Mouse (Mus musculus): ENCODE results near the gene Pcbd1. TPM values are rescaled to one million over a fixed set of nuclear protein-coding genes. Genes with fewer than 3 reads are reported as not detected.

The Pcbd1 gene
- 19.7 and 22.7 TPM in 2 replicates for polyA plus RNA-seq (2012; rRNA removed)

DNA sequence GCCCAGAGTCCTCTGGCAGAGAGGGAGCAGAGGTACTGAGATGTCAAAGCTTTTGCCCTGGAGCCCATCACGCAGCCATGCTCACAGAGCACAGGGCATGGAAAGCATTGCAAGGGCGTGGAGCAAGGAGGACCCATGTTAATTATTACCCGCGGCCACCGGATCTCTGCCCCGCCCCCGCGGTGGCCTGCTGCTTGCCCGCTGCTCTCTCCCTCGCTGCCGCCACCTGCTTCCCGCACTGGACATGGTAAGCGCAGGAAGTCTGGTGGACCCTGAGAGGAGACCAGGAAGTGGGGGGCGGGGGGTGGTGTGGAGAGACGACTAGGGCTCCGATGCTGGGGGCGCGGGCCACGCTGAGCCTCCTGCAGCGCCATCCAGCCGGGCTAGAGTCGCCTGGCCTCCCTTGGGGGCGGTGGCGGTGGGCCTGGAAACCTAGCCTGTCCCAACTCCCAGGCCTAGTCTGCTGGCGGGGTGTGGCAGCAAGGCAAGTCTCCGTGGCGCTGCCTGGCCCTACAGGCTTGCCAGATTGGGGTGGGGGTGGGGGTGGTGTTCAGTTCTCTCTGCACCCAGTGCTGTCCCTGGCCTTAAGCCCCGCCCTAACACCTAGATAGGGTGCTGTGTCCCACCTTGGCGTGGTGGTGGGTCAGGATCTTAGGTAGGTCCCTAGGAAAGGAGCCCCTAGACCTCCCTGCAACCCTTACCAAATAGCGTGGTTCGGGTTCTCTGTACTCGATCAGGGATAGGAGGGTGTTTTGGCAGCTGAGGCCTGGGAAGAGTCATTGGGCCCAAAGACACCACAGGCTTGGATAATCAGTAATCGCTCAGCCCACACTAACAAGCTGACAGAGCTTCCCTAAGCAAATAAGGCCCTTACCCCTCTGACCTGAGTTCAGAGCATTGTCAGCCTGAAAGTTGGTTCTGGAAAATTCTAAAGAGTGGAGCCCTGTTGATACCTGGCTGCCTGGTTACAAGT lies at the start of gene Pcbd1:
TSS of gene Pcbd1 (plus strand) at position 162 of the 973 bp plus-strand sequence.
- DNase-seq (ENCODE audit: low spot score) = no peak

DNA sequence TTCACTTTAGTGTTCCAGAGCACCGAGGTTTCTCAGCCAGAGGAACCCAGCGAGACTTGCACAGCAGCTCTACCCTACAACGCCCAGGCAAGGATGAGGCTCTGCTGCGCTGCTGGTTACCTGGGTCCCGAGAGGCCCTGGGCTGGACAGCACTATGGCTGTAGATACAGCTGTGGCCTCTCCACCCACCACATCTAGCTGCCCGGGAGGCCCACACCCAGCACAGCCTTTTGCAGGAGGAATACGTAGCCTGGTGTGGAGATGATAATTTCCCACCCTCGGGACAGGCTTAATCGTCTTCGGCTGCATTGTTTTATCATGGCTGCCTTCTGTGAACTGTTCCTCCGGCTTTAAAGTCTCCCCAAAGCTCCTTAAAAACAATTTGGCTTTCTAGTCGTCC lies 49.5 kb upstream of the Pcbd1 start:
- DNase-seq (ENCODE audit: low spot score) = no peak

DNA sequence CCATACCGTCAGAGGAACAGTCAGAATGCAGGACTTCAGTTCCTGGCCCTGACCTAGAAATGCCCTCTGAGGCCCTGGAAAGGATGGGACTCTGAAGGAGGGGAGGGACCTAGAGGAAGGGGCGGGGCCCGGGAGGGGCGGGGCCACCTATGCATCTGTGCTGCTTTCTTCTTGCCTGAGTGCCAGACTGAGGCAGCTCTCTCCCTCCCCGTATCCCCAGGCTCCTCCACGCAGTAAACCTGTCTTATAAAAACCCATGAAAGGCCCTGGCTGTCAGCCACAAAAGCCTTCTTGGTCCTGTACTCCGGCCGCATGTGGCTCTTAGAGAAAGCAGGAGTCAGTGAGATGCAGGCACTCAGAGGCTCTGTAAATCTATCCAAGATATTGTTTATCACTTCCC lies 44.0 kb upstream of the Pcbd1 start:
- DNase-seq (ENCODE audit: low spot score) = no peak

DNA sequence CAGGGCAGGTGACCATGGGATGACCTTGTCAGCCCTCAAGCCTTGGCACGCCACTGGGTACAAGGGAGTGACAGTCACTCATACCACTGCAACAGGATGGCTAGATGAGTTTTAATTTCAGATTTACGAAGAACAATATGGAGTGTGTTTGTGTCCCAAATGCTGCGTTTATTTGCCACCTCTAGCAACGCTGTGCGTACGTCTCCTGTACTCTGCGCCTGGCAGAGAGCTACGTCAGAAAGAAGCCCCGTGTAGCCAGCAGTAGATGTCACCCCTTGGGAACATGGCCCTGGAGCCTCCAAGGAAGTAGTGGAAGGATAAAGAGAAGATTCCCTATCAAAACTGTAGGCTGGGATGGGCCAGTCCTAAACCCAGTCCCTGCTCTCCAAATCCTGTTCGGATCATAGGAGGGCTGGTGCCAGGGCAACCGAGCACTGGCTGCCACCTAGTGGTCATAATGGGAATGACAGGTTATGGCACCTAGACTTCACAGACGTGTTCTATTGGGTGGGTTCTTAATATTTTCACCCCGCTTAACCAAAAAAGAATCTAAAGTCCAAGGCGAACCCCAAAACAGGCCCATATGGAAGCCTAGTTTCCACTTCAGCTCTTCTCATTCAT lies 37.0 kb upstream of the Pcbd1 start:
- no peak for DNase-seq (ENCODE audit: low spot score)

DNA sequence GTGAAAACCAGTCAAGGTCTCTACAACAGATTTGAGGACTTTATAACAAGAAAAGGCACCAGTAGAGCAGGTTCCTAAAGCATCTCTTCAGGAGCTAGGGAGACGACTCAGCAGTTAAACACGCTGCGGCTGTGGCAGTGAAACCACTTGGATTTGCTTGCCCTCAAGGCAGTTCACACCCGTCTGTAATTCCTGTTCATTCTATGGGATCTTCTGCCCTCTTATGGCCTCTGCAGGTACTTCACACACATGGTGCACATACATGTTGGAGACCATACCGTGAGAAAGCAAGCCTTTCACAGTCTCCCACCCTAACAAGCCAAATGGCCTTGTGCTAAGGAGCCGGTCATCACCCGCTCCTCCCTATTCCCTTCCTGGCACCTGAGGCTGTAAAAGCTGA lies 32.5 kb upstream of the Pcbd1 start:
- no peak for DNase-seq (ENCODE audit: low spot score)

DNA sequence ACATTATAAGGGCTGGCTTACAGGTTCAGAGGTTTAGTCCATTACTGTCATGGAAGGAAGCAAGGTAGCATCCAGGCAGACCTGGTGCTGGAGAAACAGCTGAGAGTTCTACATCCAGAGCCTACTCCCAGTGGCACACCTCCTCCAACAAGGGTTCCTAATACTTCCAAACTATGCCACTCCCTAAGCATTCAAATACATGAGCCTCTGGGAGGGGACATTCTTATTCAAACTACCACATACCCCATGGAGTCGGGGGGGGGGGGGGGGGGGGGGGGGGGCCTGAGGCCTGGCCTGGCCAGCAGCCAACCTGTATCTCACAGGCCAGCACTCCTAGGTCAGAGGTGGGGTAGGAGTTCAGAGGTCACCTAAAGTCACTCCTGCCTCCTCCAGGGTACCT lies 30.0 kb upstream of the Pcbd1 start:
- DNase-seq (ENCODE audit: low spot score) = no peak

DNA sequence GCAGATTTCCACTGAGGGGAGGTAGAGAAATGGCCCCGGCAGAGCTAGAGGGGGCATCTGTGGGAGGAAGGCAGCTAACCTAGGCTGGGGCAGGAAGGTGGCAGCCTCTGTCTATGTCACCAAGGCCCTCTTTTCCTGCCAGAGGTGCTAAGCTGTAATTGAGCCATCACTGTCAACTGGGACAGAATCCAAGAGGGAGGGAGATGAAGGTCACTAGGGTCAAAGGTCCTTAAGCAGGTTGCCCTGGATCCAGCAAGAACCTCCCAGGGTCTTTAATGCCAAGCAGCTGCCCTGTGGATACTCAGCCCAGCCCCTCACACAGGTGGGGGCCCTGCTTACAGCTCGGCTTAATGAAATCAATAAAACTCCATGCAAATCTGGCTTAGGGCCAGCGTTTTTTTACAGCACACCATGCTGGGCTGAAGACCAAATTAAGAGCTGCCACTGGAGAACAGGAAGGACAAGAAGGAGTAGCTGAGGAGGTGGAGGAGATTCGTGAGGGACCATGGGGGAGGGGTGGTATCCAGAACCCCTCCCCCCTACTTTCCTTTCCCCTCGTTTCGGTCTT lies 29.5 kb upstream of the Pcbd1 start:
- DNase-seq (ENCODE audit: low spot score) = no peak

DNA sequence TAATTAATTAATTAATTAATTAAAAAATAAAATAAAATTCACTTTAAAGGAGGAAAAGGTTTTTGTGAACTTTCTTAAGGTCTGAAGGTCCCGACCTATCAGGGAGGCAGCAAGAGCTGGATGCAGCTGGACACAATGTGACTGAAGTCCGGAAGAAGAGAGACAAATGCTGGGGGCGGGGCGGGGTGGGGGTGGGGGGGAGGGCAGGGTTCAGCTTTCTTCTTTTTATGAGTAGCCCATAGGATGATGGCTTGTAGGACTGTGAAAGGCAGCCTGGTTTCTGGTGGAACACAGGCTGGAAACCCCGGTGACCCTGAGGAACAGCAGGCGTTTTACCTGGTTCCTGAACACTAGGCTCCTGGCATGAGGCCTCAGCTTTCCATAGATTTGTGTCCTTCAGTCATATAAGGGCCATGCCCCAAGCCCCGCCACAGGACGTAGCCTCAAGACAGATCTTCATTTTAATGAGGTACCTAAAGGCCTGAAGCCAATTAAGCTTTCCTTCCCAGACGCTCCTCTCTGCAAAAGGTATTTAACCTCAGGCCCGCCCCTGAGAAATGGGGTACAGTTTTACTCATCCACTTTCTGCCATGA lies 25.8 kb upstream of the Pcbd1 start:
- no peak for DNase-seq (ENCODE audit: low spot score)

DNA sequence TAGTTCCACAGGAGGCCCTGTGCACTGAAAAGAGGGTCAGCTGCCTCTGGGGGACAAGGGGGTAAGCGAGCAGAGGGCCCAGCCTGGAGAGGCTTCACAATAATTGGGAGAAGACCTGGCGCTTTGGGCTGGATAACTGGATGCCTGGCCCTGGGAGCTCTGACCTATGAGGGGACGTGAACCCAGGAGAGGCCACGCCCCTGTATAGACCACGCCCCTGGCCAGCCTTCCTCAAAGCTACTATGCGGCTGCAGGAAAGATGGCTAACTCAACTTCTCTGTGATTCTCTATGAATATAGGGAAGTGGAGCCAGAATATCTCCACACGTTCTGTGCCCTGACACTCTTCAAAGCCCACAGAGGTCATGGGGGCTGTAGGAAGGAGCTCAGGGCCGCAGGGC lies 24.5 kb upstream of the Pcbd1 start:
- no peak for DNase-seq (ENCODE audit: low spot score)

DNA sequence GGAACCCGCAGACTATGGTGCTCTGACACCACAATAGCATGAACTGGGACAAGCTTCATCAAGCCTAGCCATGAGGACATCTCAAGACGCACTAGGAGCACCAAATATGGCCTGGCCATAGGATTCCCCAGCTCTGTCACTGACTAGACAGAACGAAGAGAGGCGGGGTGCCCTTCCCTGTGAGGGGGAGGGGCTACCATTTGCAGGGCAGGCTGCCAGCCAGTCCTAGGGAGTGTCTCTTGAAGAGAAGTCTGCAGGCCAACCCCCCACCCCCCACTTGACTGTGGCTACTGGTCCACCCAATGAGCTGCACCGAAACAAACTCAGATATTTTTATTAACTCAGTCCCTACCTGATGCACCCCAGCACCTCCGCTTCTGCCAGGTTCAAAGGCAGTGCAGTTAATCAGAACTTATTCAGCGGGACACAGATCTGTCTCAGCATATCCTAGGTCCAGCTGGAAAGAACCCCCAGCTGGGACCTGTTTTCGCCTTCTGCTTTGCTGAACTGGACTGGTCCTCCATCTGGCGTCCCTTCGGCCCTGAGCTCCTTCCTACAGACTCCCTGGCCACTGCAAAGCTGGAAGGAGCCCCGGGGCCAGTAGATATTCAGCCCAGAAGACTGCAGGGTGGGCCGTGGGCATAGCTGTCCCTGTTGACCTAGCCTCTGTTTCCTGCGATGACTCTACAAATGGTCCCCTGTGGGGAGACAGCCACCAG lies 23.7 kb upstream of the Pcbd1 start:
- DNase-seq (ENCODE audit: low spot score) = no peak

DNA sequence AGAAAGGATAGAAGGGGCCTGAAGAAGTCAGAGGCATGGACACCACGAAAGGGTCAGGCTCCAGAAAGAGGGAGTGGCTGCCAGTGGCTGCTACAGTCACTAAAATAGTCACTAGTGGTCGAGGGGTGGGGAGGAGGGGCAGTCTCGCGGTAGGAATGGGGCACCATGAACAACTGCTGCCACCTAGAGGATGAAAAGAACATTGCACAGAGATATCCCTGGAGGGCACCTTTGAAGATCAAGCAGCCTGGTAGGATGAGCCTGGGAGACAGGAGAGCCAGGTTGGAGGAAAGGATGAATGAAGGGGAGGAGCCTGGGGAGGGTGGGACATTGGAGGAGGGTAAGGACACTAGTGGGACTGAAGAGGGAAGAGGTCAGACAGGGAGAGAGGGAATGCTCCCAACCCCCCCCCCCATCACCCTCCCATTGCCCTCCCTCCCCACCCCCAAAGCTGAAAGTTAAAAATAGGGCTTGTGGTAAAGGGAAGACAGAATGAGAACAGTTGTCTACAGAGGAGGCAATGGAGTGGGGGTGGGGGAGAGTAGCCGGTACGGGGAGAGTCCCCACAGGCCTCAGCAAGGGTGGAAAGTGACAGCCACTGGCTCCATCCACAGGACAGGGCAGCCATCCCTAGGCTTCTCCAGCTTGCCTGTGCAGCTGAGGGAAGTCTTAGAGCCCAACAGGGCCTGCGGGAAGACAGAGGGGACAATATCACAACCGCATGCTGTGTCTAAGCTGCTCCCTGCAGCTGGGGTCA lies 20.5 kb upstream of the Pcbd1 start:
- DNase-seq (ENCODE audit: low spot score) = no peak

DNA sequence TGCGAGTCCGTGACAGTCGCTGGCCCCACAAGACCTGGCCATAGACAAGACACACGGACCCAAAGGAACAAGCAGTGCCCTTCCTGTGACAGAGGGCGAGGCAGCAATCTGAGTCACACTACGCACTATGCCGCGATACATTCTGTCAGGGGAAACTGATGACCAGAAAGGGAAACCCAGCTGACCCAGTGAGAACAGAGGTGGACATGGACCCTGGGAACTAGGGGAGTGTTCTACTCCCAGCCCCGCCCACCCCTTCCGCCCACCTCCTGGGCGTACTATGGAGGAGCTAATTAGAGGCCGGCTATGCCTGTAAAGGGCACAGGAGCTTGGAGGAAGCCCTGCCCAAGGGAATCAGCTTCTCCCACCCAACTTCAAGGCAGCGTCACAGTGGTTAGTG lies 19.9 kb upstream of the Pcbd1 start:
- DNase-seq (ENCODE audit: low spot score) = no peak

DNA sequence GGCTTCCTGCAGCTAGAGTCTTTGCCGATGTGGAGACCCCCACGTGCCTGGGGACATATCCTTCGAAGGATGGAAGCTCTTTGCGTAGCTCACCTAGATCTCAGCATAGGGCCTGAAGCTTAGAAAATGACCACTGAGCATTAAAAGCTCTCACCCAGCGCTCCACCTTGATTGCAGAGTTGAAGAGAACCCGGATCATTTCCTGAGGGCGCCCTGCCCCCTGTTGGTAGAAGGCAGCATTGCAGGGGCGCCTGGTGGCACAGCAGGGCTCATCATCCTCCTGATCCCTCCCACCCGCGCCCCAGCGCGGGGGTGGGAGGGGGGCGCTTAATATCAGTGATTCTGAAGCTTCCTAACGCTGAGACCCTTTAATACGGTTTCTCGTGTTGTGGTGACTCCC lies 16.8 kb upstream of the Pcbd1 start:
- no peak for DNase-seq (ENCODE audit: low spot score)

DNA sequence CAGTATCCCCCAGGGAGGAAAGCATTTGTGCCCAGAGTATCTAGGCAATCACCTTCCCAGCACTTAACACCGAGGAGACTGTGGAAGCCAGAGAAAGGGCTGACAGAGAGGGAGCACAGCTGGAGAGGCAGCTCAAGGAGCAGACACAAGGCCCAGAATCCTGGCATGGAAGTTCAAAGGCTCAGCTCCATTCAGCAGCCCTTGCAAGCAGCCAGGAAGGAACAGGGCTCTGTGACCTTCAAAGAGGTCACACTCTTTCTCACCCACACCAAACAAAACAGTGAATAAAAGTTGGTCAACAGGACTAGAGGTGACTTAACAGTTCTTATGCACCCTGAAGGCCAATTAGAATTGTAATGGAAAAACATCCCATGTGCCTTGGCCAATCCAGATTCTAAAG lies 14.5 kb upstream of the Pcbd1 start:
- DNase-seq (ENCODE audit: low spot score) = no peak

DNA sequence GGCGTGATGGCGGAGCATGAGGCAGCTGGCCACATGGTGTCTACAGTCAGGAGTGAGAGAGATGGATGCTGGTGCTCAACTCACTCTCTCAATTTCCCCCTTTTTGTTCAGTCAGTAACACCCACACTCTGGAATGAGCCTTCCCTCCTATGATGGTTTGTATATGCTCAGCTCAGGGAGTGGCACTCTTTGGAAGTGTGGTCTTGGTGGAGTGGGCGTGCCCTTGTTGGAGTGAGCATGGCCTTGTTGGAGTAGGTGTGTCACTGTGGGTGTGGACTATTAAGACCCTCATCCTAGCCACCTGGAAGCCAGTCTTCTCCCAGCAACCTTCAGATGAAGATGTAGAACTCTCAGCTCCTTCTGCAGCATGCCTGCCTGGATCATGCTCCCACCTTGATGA lies 13.5 kb upstream of the Pcbd1 start:
- no peak for DNase-seq (ENCODE audit: low spot score)

DNA sequence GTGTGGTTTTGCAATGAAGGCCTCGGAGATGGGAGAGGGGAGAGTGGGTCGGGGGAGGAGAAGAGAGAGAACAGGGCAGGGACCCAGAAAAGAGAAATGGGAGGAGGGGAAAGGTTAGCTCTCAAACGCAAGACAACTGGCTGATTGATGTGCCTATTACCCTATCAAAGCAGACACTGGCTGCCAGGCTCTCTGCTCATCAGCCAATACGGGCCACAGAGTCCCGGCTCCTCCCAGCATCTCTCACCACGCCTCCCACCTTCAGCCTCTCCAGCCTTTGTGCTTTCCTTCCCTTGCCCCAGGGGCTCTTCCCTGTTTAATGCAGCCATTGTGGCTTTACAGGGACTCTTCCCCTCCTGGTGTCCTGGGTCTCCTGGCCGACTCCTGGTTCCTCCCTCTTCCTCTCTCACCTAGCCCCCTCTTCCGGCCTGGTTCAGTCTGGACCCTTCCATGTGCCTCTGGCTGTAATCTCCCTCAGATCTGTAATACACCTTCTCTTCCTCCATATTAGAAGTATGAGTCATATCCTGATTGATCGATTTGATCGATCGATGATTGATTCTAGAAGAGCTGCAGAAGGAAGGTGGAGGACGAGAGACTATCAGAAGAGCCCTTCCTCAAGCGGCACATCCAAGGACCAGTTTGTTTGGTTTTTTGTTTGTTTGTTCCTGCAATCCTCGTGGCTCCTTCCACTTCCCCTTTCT lies 8.8 kb upstream of the Pcbd1 start:
- no peak for DNase-seq (ENCODE audit: low spot score)

DNA sequence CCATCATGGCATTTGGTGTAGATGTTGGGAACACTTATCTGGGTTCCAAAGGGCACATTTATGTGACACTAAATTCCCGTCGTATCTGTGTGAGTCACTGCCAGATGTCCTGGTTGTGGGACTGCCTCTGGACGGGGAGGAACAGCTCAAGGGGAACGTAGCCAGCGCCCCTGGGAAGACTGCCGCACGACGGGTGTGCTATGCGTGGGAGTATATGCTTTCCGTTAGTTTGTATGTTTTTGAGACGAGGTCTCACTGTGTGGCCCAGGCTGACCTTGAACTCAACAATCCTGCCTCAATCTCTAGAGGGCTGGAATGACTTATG lies 8.2 kb upstream of the Pcbd1 start:
- no peak for DNase-seq (ENCODE audit: low spot score)

DNA sequence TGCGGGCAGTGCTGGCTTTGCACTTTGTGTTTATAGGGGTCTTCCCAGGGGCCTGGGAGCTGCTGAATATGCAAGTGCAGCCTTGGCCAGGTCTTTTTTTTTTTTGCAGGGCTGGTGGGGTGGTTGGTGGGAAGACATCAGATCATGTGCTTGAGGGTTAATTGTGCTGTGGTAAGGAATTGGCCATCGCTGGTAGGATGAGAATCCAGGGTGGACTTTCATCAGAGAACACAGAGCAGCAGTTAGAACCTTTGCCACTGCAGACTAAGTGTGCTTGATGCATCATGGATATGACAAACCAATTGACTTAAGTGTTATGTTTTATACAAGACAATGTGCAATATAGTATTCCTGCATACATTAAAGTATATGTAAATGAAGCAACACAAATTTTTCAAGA lies 3.8 kb upstream of the Pcbd1 start:
- no peak for DNase-seq (ENCODE audit: low spot score)

DNA sequence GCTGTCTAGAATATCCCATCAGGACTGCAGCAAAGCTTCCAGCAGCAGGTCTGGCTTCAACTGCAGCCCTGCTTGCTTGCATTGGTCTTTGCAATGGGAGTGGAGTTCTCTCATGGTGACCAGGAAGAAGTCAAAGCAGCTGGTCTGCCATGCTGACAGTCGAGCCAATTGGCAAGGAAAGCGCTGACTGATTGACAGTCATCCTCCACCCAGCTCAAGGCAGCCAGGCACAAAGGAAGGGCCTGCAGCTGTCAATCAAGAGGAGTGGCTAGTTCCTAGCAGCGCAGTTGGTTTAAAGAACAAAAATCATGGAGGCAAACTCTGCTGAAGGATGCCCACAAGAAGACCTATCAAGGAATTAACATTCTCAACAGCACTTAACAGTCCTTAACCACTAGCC lies 2.6 kb upstream of the Pcbd1 start:
- no peak for DNase-seq (ENCODE audit: low spot score)

DNA sequence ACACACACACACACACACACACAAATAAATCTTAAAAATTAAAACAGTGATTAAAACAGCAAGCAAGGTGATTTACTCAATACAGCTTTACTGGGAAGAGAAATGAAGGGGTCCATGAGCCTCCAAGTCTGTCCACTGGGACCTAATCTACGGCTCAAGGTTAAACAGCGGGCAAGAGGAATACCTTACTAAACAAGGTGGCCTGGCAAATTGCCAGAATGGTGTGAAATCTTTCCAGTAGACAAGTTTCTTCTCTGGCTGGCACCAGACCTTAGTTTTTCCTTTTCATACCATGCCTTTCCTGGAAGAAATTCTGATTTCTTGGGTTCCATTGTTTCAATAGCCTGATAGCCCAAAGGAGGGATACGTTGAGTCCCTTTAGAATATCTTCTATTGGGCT lies 663 bp upstream of the Pcbd1 start:
- DNase-seq (ENCODE audit: low spot score) = no peak

DNA sequence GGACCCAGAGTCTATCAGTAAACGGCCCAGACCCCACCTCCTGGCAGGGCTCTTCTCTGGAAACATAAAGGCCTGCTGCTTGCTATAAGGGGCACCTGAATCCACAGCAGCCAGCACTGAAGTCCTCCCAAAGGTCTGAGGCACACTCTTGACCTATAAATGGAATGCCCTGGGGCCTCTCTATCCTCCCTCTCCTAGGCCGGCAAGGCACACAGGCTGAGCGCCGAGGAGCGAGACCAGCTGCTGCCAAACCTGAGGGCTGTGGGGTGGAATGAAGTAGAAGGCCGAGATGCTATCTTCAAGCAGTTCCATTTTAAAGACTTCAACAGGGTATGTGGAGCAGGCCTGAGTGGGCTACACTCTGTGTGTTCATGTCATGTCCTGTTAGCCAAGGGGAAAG lies 2.7 kb downstream of the Pcbd1 start:
- no peak for DNase-seq (ENCODE audit: low spot score)
